Comparison of ENCODE assay signal across 16 mouse cellular contexts in the genomic region with DNA sequence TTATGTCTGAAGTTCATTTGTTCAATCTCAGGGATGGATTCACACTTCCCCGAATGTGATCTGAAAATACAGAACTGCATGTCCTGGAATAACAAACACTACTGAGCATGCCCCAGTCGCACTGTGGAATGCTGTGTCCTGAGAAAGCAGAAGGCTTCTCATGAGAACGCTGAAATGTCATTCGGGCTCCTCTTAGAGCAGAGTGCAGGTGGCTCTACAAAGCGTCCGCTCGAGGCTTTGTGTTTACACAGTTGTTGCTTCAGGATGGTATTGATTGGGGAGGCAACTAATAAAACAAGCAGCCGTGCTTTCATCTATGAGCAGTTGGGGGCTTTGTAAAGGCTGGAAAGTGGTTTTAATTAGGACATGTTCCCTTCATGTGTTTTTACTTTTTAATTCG.
A peak's percentile ranks its signal among the peaks of the same experiment; 100 is the strongest.
DNase-seq lines count a peak whose midpoint lies in the region; ATAC-seq lines count a peak whose summit lies in the region.
"Had no signal": no experiment of that assay in that cellular context is flagged by ENCODE, and none has a peak within 500 bp of the region (broad histone marks: within the 10 kb centered on the region; RNA-seq: fewer than 3 reads in every experiment).

No protein-coding gene starts in this region.

- no peaks in the 10 kb centered on the region for H3K36me3 ChIP-seq in forebrain, embryonic 12.5 days (replicated peaks)
- no peaks in the 10 kb centered on the region for H3K36me3 ChIP-seq in forebrain, embryonic 16.5 days (ENCODE audit: control insufficient read depth, insufficient read depth)
- H3K36me3 ChIP-seq in embryonic facial prominence, embryonic 11.5 days (replicated peaks; ENCODE audit: control insufficient read depth, insufficient read depth, low read depth, low read length), result no peaks in the 10 kb centered on the region
- no peaks in the 10 kb centered on the region for H3K36me3 ChIP-seq in kidney, embryonic 15.5 days
- H3K36me3 ChIP-seq: heart, embryonic 15.5 days; limb, embryonic 13.5 days; lung, embryonic 15.5 days had no signal

- DNase-seq in brain, adult 2 months (ENCODE audit: low read depth, low spot score), result peak; percentile 17
- peak; percentile 40 for DNase-seq in embryonic facial prominence, embryonic 11.5 days (ENCODE audit: low spot score)
- peak; percentile 52 for DNase-seq in mesoderm, embryonic 11.5 days (ENCODE audit: low read depth, low spot score)
- no peak for DNase-seq in B cell, adult 2 months
- DNase-seq in heart, postnatal 10 days, result no peak
- DNase-seq: heart, adult 18-20 months; right cerebral cortex, postnatal 4 days had no signal

- H3K27ac ChIP-seq in forebrain, embryonic 12.5 days, result no peak overlapping the region
- no peak overlapping the region for H3K27ac ChIP-seq in forebrain, embryonic 16.5 days (ENCODE audit: low read length)
- H3K27ac ChIP-seq in embryonic facial prominence, embryonic 11.5 days (replicated peaks; ENCODE audit: low read depth, low read length), result no peak overlapping the region
- no peak overlapping the region for H3K27ac ChIP-seq in kidney, embryonic 15.5 days
- H3K27ac ChIP-seq: heart, embryonic 15.5 days; left cerebral cortex, adult 2 months; limb, embryonic 13.5 days; lung, embryonic 15.5 days had no signal

- H3K9me3 ChIP-seq in forebrain, embryonic 12.5 days, result no peaks in the 10 kb centered on the region
- H3K9me3 ChIP-seq in forebrain, embryonic 16.5 days (ENCODE audit: control insufficient read depth, low read length), result no peaks in the 10 kb centered on the region
- no peaks in the 10 kb centered on the region for H3K9me3 ChIP-seq in embryonic facial prominence, embryonic 11.5 days (replicated peaks; ENCODE audit: control insufficient read depth, low read length)
- no peaks in the 10 kb centered on the region for H3K9me3 ChIP-seq in kidney, embryonic 15.5 days (replicated peaks)
- H3K9me3 ChIP-seq: heart, embryonic 15.5 days; limb, embryonic 13.5 days; lung, embryonic 15.5 days; megakaryocyte, embryonic 14.5 days had no signal

- H3K9ac ChIP-seq in forebrain, embryonic 12.5 days, result no peak overlapping the region
- no peak overlapping the region for H3K9ac ChIP-seq in forebrain, embryonic 16.5 days (replicated peaks; ENCODE audit: low read depth, low read length)
- no peak overlapping the region for H3K9ac ChIP-seq in embryonic facial prominence, embryonic 11.5 days (replicated peaks; ENCODE audit: low read length)
- H3K9ac ChIP-seq in kidney, embryonic 15.5 days, result no peak overlapping the region
- H3K9ac ChIP-seq: heart, embryonic 15.5 days; limb, embryonic 13.5 days; lung, embryonic 15.5 days had no signal

- intact Hi-C loops in heart, postnatal 10 days (cut with DNase I), result no loop called here

- peaks cover 5% of the 10 kb centered on the region; the same call in 1 of the 2 replicates for H3K4me1 ChIP-seq in forebrain, embryonic 12.5 days
- H3K4me1 ChIP-seq in forebrain, embryonic 16.5 days (replicated peaks; ENCODE audit: control insufficient read depth, insufficient read depth, low read length), result 0 out of 2 replicates have a peak, but pooled peaks cover 3% of the 10 kb centered on the region
- H3K4me1 ChIP-seq in embryonic facial prominence, embryonic 11.5 days (ENCODE audit: control insufficient read depth, insufficient read depth, low read length), result no peaks in the 10 kb centered on the region
- no peaks in the 10 kb centered on the region for H3K4me1 ChIP-seq in kidney, embryonic 15.5 days
- H3K4me1 ChIP-seq: heart, embryonic 15.5 days; limb, embryonic 13.5 days; lung, embryonic 15.5 days; megakaryocyte, embryonic 14.5 days had no signal

- no peaks in the 10 kb centered on the region for H3K27me3 ChIP-seq in forebrain, embryonic 12.5 days
- H3K27me3 ChIP-seq in forebrain, embryonic 16.5 days (replicated peaks; ENCODE audit: control insufficient read depth, insufficient read depth, low read length), result no peaks in the 10 kb centered on the region
- H3K27me3 ChIP-seq in embryonic facial prominence, embryonic 11.5 days (ENCODE audit: control insufficient read depth, insufficient read depth, low read length), result no peaks in the 10 kb centered on the region
- H3K27me3 ChIP-seq in kidney, embryonic 15.5 days, result no peaks in the 10 kb centered on the region
- H3K27me3 ChIP-seq: heart, embryonic 15.5 days; limb, embryonic 13.5 days; lung, embryonic 15.5 days; megakaryocyte, embryonic 14.5 days had no signal

- ATAC-seq in forebrain, embryonic 12.5 days (ENCODE audit: low FRiP score), result peak; percentile 61
- no peak for ATAC-seq in forebrain, embryonic 16.5 days
- 0 out of 2 replicates have a peak, but pooled peaks have one; percentile 48 for ATAC-seq in embryonic facial prominence, embryonic 11.5 days (replicated peaks; ENCODE audit: insufficient number of reproducible peaks, low FRiP score, low TSS enrichment, low read depth)
- ATAC-seq in kidney, embryonic 15.5 days (replicated peaks; ENCODE audit: low FRiP score), result no peak
- ATAC-seq: inflammation-experienced regulatory T-cells, adult 6 months had no signal

- no peak overlapping the region for H3K4me3 ChIP-seq in forebrain, embryonic 12.5 days (replicated peaks)
- H3K4me3 ChIP-seq in forebrain, embryonic 16.5 days (replicated peaks; ENCODE audit: low read length), result no peak overlapping the region
- no peak overlapping the region for H3K4me3 ChIP-seq in embryonic facial prominence, embryonic 11.5 days (ENCODE audit: low read depth, low read length)
- no peak overlapping the region for H3K4me3 ChIP-seq in kidney, embryonic 15.5 days (replicated peaks)
- H3K4me3 ChIP-seq: heart, embryonic 15.5 days; left cerebral cortex, adult 2 months; limb, embryonic 13.5 days; lung, embryonic 15.5 days; megakaryocyte, embryonic 14.5 days had no signal

- 0 out of 2 replicates have a peak overlapping the region, but pooled peaks have one; percentile 6 for H3K4me2 ChIP-seq in forebrain, embryonic 12.5 days
- no peak overlapping the region for H3K4me2 ChIP-seq in forebrain, embryonic 16.5 days (ENCODE audit: low read length)
- H3K4me2 ChIP-seq in embryonic facial prominence, embryonic 11.5 days (ENCODE audit: low read depth, low read length), result no peak overlapping the region
- H3K4me2 ChIP-seq in kidney, embryonic 15.5 days, result no peak overlapping the region
- H3K4me2 ChIP-seq: heart, embryonic 15.5 days; limb, embryonic 13.5 days; lung, embryonic 15.5 days had no signal

- WGBS in forebrain, embryonic 12.5 days, result 21% methylated on average over 9 of the region's 9 CpGs
- WGBS in forebrain, embryonic 16.5 days, result 9% methylated on average over 9 of the region's 9 CpGs
- WGBS in embryonic facial prominence, embryonic 11.5 days, result 29% methylated on average over 9 of the region's 9 CpGs
- 40% methylated on average over 9 of the region's 9 CpGs for WGBS in kidney, embryonic 15.5 days

Comparison
In these comparisons a context has a peak if more than half of its experiments do, and no peak if none do; other contexts are left out.
1. ATAC-seq: peak in forebrain, embryonic 12.5 days (single experiment) and embryonic facial prominence, embryonic 11.5 days (single experiment); none in forebrain, embryonic 16.5 days (single experiment) and kidney, embryonic 15.5 days (single experiment).
2. DNase-seq: peak in brain, adult 2 months (single experiment), embryonic facial prominence, embryonic 11.5 days (single experiment) and mesoderm, embryonic 11.5 days (single experiment); none in B cell, adult 2 months (0 of 2) and heart, postnatal 10 days (0 of 2).